Mouse (Mus musculus) lung, postnatal 36 days (tissue): Measurements from ENCODE around the gene Tbx6.

Experiments used
- DNase-seq: peaks from one replicate; pipeline ENCODE4 v3.0.0; 2022; ENCODE audit warnings: mixed read lengths

The Tbx6 gene

GRCm38 (mm10) chr7:126821835-126822511 is 40.7 kb downstream of the Tbx6 start:
- peak; percentile 91 for DNase-seq

GRCm38 (mm10) chr7:126822741-126823140 is 41.5 kb downstream of the Tbx6 start:
- peak; percentile 56 for DNase-seq

GRCm38 (mm10) chr7:126823202-126823711 is 42.0 kb downstream of the Tbx6 start:
- DNase-seq, result no peak

- DNase-seq, result no peak
Measured at GRCm38 (mm10) chr7:126823940-126824339, 42.7 kb downstream of the Tbx6 start.

GRCm38 (mm10) chr7:126825403-126825802 is 44.1 kb downstream of the Tbx6 start:
- DNase-seq, result no peak

- DNase-seq, result no peak
Measured at GRCm38 (mm10) chr7:126825952-126826351, 44.7 kb downstream of the Tbx6 start.

- no peak for DNase-seq
Measured at GRCm38 (mm10) chr7:126831539-126831938, 50.3 kb downstream of the Tbx6 start, which contains the start of gene 4930451I11Rik. Gene 4930451I11Rik, minus strand, starts transcription at chr7:126831639.

GRCm38 (mm10) chr7:126832036-126832598 is 50.8 kb downstream of the Tbx6 start:
- peak; percentile 91 for DNase-seq

GRCm38 (mm10) chr7:126833294-126833693 is 52.0 kb downstream of the Tbx6 start:
- DNase-seq, result no peak
